8 mouse cellular contexts compared by ENCODE assay signal in genomic region chr4:134579620-134580019, GRCm38 (mm10). TPM values are rescaled to one million over a fixed set of nuclear protein-coding genes. Genes with fewer than 3 reads are reported as not detected.
DNase-seq lines count a peak whose midpoint lies in the region; ATAC-seq and TF ChIP-seq lines count a peak whose summit lies in the region.

No protein-coding gene starts in this region.

- intact Hi-C loops in heart, postnatal 36 days (cut with DNase I): no loop called here

- no peak for DNase-seq in heart, postnatal 36 days
- DNase-seq in midbrain, embryonic 11.5 days (ENCODE audit: low spot score, missing footprints): no peak
- no peak for DNase-seq in midbrain, embryonic 14.5 days
- DNase-seq in stomach, postnatal 0 days (ENCODE audit: low spot score): no peak
- no peak for DNase-seq in right cerebral cortex, postnatal 25 days
- no peak for DNase-seq in ovary, postnatal 14 days (ENCODE audit: low spot score)

- peaks cover 29% of the 10 kb centered on the region for H3K4me1 ChIP-seq in heart, embryonic 15.5 days (replicated peaks)
- peaks cover 11% of the 10 kb centered on the region for H3K4me1 ChIP-seq in midbrain, embryonic 11.5 days (ENCODE audit: control insufficient read depth, insufficient read depth, low read length)
- H3K4me1 ChIP-seq in midbrain, embryonic 14.5 days (ENCODE audit: control insufficient read depth, insufficient read depth, low read length): peaks cover 14% of the 10 kb centered on the region
- peaks cover 43% of the 10 kb centered on the region for H3K4me1 ChIP-seq in hindbrain, embryonic 15.5 days (replicated peaks)
- 0 out of 2 replicates have a peak, but pooled peaks cover 2% of the 10 kb centered on the region for H3K4me1 ChIP-seq in stomach, postnatal 0 days (replicated peaks; ENCODE audit: control insufficient read depth, insufficient read depth)

- ATAC-seq in heart, embryonic 15.5 days (replicated peaks; ENCODE audit: insufficient number of reproducible peaks, insufficient read depth, low FRiP score, low read depth): peak; percentile 62
- ATAC-seq in midbrain, embryonic 11.5 days (ENCODE audit: low FRiP score): no peak
- no peak for ATAC-seq in midbrain, embryonic 14.5 days (ENCODE audit: low FRiP score, low TSS enrichment)
- ATAC-seq in hindbrain, embryonic 15.5 days (ENCODE audit: low FRiP score, low read depth): no peak
- ATAC-seq in stomach, postnatal 0 days (ENCODE audit: low FRiP score, low TSS enrichment): no peak

- WGBS in heart, embryonic 15.5 days: 22% methylated on average over 5 of the region's 5 CpGs
- 27% methylated on average over 5 of the region's 5 CpGs for WGBS in midbrain, embryonic 11.5 days
- WGBS in midbrain, embryonic 14.5 days: 25% methylated on average over 5 of the region's 5 CpGs
- WGBS in hindbrain, embryonic 15.5 days: 51% methylated on average over 5 of the region's 5 CpGs
- 42% methylated on average over 5 of the region's 5 CpGs for WGBS in stomach, postnatal 0 days

- H3K4me3 ChIP-seq in heart, embryonic 15.5 days: peak overlapping the region; percentile 27
- H3K4me3 ChIP-seq in midbrain, embryonic 11.5 days (ENCODE audit: low read depth, low read length): no peak overlapping the region
- no peak overlapping the region for H3K4me3 ChIP-seq in midbrain, embryonic 14.5 days (replicated peaks; ENCODE audit: low read depth, low read length)
- no peak overlapping the region for H3K4me3 ChIP-seq in hindbrain, embryonic 15.5 days
- no peak overlapping the region for H3K4me3 ChIP-seq in stomach, postnatal 0 days (ENCODE audit: low read depth, low read length)

- no peak for TF ChIP-seq EP300 in stomach, postnatal 0 days (optimal IDR thresholded peaks at IDR 0.05)

- H3K9me3 ChIP-seq in heart, embryonic 15.5 days (replicated peaks): no peaks in the 10 kb centered on the region
- no peaks in the 10 kb centered on the region for H3K9me3 ChIP-seq in midbrain, embryonic 11.5 days (ENCODE audit: control insufficient read depth, low read length)
- no peaks in the 10 kb centered on the region for H3K9me3 ChIP-seq in midbrain, embryonic 14.5 days (ENCODE audit: control insufficient read depth, low read length)
- no peaks in the 10 kb centered on the region for H3K9me3 ChIP-seq in hindbrain, embryonic 15.5 days
- no peaks in the 10 kb centered on the region for H3K9me3 ChIP-seq in stomach, postnatal 0 days (ENCODE audit: control insufficient read depth, low read length)

- peak overlapping the region; percentile 87 for H3K27ac ChIP-seq in heart, embryonic 15.5 days
- no peak overlapping the region for H3K27ac ChIP-seq in midbrain, embryonic 11.5 days (ENCODE audit: low read depth, low read length)
- no peak overlapping the region for H3K27ac ChIP-seq in midbrain, embryonic 14.5 days (replicated peaks; ENCODE audit: low read depth, low read length)
- peak overlapping the region; percentile 57 for H3K27ac ChIP-seq in hindbrain, embryonic 15.5 days (replicated peaks)
- no peak overlapping the region for H3K27ac ChIP-seq in stomach, postnatal 0 days (replicated peaks)

- H3K9ac ChIP-seq in heart, embryonic 15.5 days: peak overlapping the region; percentile 7; the same call in 1 of the 2 replicates
- peak overlapping the region; percentile 5; the same call in 1 of the 2 replicates for H3K9ac ChIP-seq in midbrain, embryonic 11.5 days (ENCODE audit: low read length)
- H3K9ac ChIP-seq in midbrain, embryonic 14.5 days (replicated peaks; ENCODE audit: low read length): no peak overlapping the region
- H3K9ac ChIP-seq in hindbrain, embryonic 15.5 days: no peak overlapping the region
- peak overlapping the region; percentile 27; the same call in 1 of the 2 replicates for H3K9ac ChIP-seq in stomach, postnatal 0 days (ENCODE audit: low read length)

- TF ChIP-seq CTCF in stomach, postnatal 0 days (IDR thresholded peaks at IDR 0.05; ENCODE audit: low read depth): no peak

- H3K4me2 ChIP-seq in heart, embryonic 15.5 days: peak overlapping the region; percentile 55
- H3K4me2 ChIP-seq in midbrain, embryonic 11.5 days: no peak overlapping the region
- H3K4me2 ChIP-seq in midbrain, embryonic 14.5 days (ENCODE audit: low read length): no peak overlapping the region
- no peak overlapping the region for H3K4me2 ChIP-seq in hindbrain, embryonic 15.5 days
- H3K4me2 ChIP-seq in stomach, postnatal 0 days (replicated peaks; ENCODE audit: low read depth): no peak overlapping the region

- H3K27me3 ChIP-seq in heart, embryonic 15.5 days: no peaks in the 10 kb centered on the region
- no peaks in the 10 kb centered on the region for H3K27me3 ChIP-seq in midbrain, embryonic 11.5 days (ENCODE audit: control insufficient read depth, insufficient read depth, low read length)
- no peaks in the 10 kb centered on the region for H3K27me3 ChIP-seq in midbrain, embryonic 14.5 days (ENCODE audit: control insufficient read depth, insufficient read depth, low read length)
- H3K27me3 ChIP-seq in hindbrain, embryonic 15.5 days: no peaks in the 10 kb centered on the region
- H3K27me3 ChIP-seq in stomach, postnatal 0 days (ENCODE audit: control insufficient read depth, insufficient read depth, low read length): no peaks in the 10 kb centered on the region

- peaks cover 7% of the 10 kb centered on the region; the same call in 1 of the 2 replicates for H3K36me3 ChIP-seq in heart, embryonic 15.5 days
- no peaks in the 10 kb centered on the region for H3K36me3 ChIP-seq in midbrain, embryonic 11.5 days (ENCODE audit: control insufficient read depth, insufficient read depth, low read length)
- H3K36me3 ChIP-seq in midbrain, embryonic 14.5 days (ENCODE audit: control insufficient read depth, insufficient read depth, low read length): no peaks in the 10 kb centered on the region
- no peaks in the 10 kb centered on the region for H3K36me3 ChIP-seq in hindbrain, embryonic 15.5 days
- H3K36me3 ChIP-seq in stomach, postnatal 0 days (ENCODE audit: control insufficient read depth, insufficient read depth, low read length): no peaks in the 10 kb centered on the region

RNA-seq across cellular contexts. Expression of gene Selenon, which starts 27.7 kb away (rescaled TPM):
- polyA plus RNA-seq in heart, embryonic 15.5 days (2015; fragmentation: Nextera tagmentation; extraction: Ambion mirVana): 30.8 and 42.0 TPM in 2 replicates
- 10 to 100 TPM; 19.8 to 21.1 TPM for total RNA-seq in heart, postnatal 36 days (2021)
- 19.1 and 24.6 TPM in 2 replicates for polyA plus RNA-seq in midbrain, embryonic 11.5 days (2014; fragmentation: Nextera tagmentation; extraction: Ambion mirVana)
- polyA plus RNA-seq in midbrain, embryonic 14.5 days (2014; fragmentation: Nextera tagmentation; extraction: Ambion mirVana): 14.2 and 15.9 TPM in 2 replicates
- 31.2 and 32.0 TPM in 2 replicates for polyA plus RNA-seq in hindbrain, embryonic 15.5 days (2015; fragmentation: Nextera tagmentation; extraction: Ambion mirVana)
- 8.6 and 12.1 TPM in 2 replicates for polyA plus RNA-seq in stomach, postnatal 0 days (2015; fragmentation: Nextera tagmentation; extraction: Ambion mirVana)

RNA-seq across cellular contexts. Expression of gene Mtfr1l, which starts 44.4 kb away (rescaled TPM):
- polyA plus RNA-seq in heart, embryonic 15.5 days (2015; fragmentation: Nextera tagmentation; extraction: Ambion mirVana): 147 and 152 TPM in 2 replicates
- 100 to 1,000 TPM; 178 to 188 TPM for total RNA-seq in heart, postnatal 36 days (2021)
- polyA plus RNA-seq in midbrain, embryonic 11.5 days (2014; fragmentation: Nextera tagmentation; extraction: Ambion mirVana): 132 and 140 TPM in 2 replicates
- 181 and 185 TPM in 2 replicates for polyA plus RNA-seq in midbrain, embryonic 14.5 days (2014; fragmentation: Nextera tagmentation; extraction: Ambion mirVana)
- polyA plus RNA-seq in hindbrain, embryonic 15.5 days (2015; fragmentation: Nextera tagmentation; extraction: Ambion mirVana): 168 and 179 TPM in 2 replicates
- polyA plus RNA-seq in stomach, postnatal 0 days (2015; fragmentation: Nextera tagmentation; extraction: Ambion mirVana): 64.7 and 70.3 TPM in 2 replicates

Comparison
In these comparisons a context has a peak if more than half of its experiments do, and no peak if none do; other contexts are left out.
1. H3K9ac ChIP-seq: peak in heart, embryonic 15.5 days (single experiment), midbrain, embryonic 11.5 days (single experiment) and stomach, postnatal 0 days (single experiment); none in midbrain, embryonic 14.5 days (single experiment) and hindbrain, embryonic 15.5 days (single experiment).
2. H3K27ac ChIP-seq: peak in heart, embryonic 15.5 days (single experiment) and hindbrain, embryonic 15.5 days (single experiment); none in midbrain, embryonic 11.5 days (single experiment), midbrain, embryonic 14.5 days (single experiment) and stomach, postnatal 0 days (single experiment).